Mouse (Mus musculus): ENCODE measurements around the gene Trp53. TPM values are rescaled to one million over a fixed set of nuclear protein-coding genes. Genes with fewer than 3 reads are reported as not detected.

The Trp53 gene
- polyA plus RNA-seq, 1 experiment, result 211 TPM

- TF ChIP-seq GATA1 (IDR thresholded peaks at IDR 0.05; ENCODE audit: low read length), result no peak
Observed at GRCm38 (mm10) chr11:69584008-69584407, 3.8 kb downstream of the Trp53 start.

GRCm38 (mm10) chr11:69584937-69585336 is 4.8 kb downstream of the Trp53 start:
- TF ChIP-seq GATA1 (IDR thresholded peaks at IDR 0.05; ENCODE audit: low read length), result no peak

GRCm38 (mm10) chr11:69585718-69586325 is 5.7 kb downstream of the Trp53 start:
- peak; percentile 67 for TF ChIP-seq GATA1 (IDR thresholded peaks at IDR 0.05; ENCODE audit: low read length)

GRCm38 (mm10) chr11:69589207-69589834 is 9.2 kb downstream of the Trp53 start:
- TF ChIP-seq GATA1 (IDR thresholded peaks at IDR 0.05; ENCODE audit: low read length), result peak; percentile 69

- no peak for TF ChIP-seq GATA1 (IDR thresholded peaks at IDR 0.05; ENCODE audit: low read length)
Observed at GRCm38 (mm10) chr11:69590622-69591021, 10.5 kb downstream of the Trp53 start.

- no peak for TF ChIP-seq GATA1 (IDR thresholded peaks at IDR 0.05; ENCODE audit: low read length)
Observed at GRCm38 (mm10) chr11:69591424-69591823, 11.3 kb downstream of the Trp53 start.

GRCm38 (mm10) chr11:69591899-69592637 is 11.9 kb downstream of the Trp53 start:
- no peak for TF ChIP-seq GATA1 (IDR thresholded peaks at IDR 0.05; ENCODE audit: low read length)

- no peak for TF ChIP-seq GATA1 (IDR thresholded peaks at IDR 0.05; ENCODE audit: low read length)
Observed at GRCm38 (mm10) chr11:69592799-69593198, 12.6 kb downstream of the Trp53 start.

GRCm38 (mm10) chr11:69594853-69595252 is 14.7 kb downstream of the Trp53 start:
- no peak for TF ChIP-seq GATA1 (IDR thresholded peaks at IDR 0.05; ENCODE audit: low read length)

GRCm38 (mm10) chr11:69599436-69599835 is 19.3 kb downstream of the Trp53 start:
- no peak for TF ChIP-seq GATA1 (IDR thresholded peaks at IDR 0.05; ENCODE audit: low read length)

- no peak for TF ChIP-seq GATA1 (IDR thresholded peaks at IDR 0.05; ENCODE audit: low read length)
Observed at GRCm38 (mm10) chr11:69600098-69600497, 19.9 kb downstream of the Trp53 start.

- no peak for TF ChIP-seq GATA1 (IDR thresholded peaks at IDR 0.05; ENCODE audit: low read length)
Observed at GRCm38 (mm10) chr11:69601768-69602167, 21.6 kb downstream of the Trp53 start.

- TF ChIP-seq GATA1 (IDR thresholded peaks at IDR 0.05; ENCODE audit: low read length), result no peak
Observed at GRCm38 (mm10) chr11:69603516-69603915, 23.4 kb downstream of the Trp53 start.

GRCm38 (mm10) chr11:69604347-69604746 is 24.2 kb downstream of the Trp53 start:
- TF ChIP-seq GATA1 (IDR thresholded peaks at IDR 0.05; ENCODE audit: low read length), result no peak

- no peak for TF ChIP-seq GATA1 (IDR thresholded peaks at IDR 0.05; ENCODE audit: low read length)
Observed at GRCm38 (mm10) chr11:69604795-69605664, 24.9 kb downstream of the Trp53 start.
